Mouse (Mus musculus): Measurements from ENCODE around the gene Olfr698.
"Not testable (repeated sequence)": the region's sequence is repeated elsewhere in the genome, so short reads cannot be mapped to it uniquely, and the experiment has no call there.

Gene Olfr698

GRCm38 (mm10) chr7:106755297-106755696 is at the start of gene Olfr698:
TSS of gene Olfr698 (minus strand) at chr7:106755397.
- no peak for DNase-seq

GRCm38 (mm10) chr7:106793098-106793497 is 37.9 kb upstream of the Olfr698 start, which contains the start of gene Olfr699:
TSS of gene Olfr699 (minus strand) at chr7:106793198.
- no peak for DNase-seq

DNA sequence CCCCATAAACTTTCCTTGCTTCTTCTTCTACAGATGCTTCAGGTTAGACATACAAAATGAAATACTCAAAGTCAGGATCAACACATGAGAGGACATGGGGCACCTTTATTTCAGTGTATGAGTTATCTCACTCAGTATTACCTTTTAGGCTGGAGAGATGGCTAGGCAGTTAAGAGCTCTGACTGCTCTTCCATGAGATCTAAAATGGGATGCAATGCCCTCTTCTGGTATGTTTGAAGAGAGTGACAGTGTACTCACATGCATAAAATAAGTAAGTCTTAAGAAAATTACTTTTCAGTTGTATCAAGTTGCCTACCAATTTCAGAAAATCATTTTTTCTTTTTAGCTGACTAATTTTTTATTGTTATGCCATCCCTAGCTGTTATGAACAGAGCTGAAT is 33.1 kb upstream of the Olfr698 start:
- DNase-seq: no peak

- DNase-seq: not testable (repeated sequence)
Observed at GRCm38 (mm10) chr7:106761008-106761407, 5.8 kb upstream of the Olfr698 start.

DNA sequence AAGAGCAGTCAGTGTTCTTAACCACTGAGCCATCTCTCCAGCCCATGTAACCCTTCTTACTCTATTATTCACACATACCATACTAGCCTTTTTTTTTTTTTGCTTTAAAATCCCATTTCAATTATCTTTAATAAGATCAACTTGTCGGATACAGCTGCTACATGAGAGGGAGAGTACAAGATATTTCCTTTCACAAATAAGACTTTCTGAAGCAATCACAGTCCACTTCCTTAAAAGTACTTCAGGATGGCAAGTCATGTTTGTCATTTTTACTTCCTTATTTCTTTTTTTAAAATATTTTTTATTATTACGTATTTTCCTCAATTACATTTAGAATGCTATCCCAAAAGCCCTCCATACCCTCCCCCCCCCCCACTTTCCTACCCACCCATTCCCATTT is 3.6 kb upstream of the Olfr698 start:
- DNase-seq: no peak

DNA sequence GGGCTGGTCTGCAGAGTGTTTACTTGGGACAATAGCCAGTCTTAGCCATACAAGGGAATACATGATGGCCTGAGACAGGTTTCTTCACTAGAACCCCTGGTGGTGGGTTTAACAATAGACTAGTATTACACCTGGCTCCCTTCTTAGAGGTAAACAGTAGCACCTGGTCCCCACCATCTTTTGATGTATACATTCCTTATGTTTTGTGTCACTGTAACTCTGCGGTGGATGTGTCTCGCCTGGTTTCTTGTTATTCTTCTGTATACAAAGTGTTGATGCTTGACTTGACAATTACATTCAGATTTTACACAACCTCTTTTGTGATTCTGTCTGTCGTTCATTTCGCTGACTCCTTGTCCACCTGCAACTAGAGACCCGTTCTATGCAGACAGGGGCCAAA is 9.4 kb downstream of the Olfr698 start:
- DNase-seq: no peak

DNA sequence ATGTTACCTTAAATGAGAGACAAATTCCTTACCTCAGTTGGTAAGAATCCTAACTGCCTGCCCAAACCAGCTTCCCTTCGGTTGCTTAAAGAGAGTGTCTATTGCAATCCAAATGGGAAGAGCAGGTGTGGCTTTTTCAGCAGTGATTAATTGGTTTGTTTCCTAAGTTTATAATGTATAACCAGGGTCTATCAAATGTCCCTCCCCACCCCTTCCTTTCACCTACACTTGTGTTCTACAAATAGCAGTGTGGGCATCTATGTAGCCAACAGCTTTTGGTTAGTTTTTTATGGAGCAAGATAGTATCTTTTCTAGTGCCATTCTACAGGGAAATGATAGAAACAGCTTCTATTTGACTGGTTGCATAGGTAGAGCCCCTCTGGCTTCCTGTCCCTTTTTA is 12.9 kb downstream of the Olfr698 start, which contains the start of gene Olfr697:
Gene Olfr697, minus strand, starts transcription at position 101 of the 400 bp plus-strand sequence.
- DNase-seq: no peak

DNA sequence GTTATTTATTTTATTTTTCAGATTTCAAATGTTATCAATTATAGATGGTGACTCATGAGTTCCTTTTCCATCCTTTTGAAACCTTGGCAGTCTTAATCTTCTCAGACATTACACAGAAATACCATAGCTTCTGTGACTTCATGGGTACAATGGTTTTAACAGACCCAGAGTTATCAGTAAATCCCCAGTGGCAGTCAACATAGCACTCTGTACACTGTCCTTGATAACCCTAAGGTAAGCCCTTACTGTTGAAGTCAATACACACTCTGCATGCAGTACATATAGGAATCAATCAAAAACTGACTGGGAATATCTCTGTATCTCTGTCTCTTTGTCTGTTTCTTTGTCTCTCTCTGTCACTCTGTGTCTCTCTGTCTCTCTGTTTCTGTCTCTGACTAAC is 18.2 kb downstream of the Olfr698 start:
- no peak for DNase-seq

DNA sequence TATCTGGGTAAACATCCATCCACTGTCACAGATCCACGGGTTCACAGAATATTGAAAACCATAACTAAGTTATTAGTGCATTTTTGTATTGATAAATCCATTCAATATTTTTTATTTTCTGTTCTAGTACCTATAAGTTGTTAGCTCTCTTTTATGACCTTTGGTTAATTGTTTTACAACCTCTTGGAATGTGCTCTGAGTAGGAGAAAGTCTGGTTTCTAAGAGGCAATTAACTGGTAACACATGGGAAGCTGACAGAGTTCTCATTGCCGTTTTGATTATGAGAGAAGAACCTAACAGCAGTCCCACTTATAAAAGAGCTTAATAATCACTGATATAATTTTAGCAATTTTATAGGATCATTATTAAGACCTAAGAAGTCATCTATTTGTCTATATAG is 21.5 kb downstream of the Olfr698 start:
- DNase-seq: no peak

DNA sequence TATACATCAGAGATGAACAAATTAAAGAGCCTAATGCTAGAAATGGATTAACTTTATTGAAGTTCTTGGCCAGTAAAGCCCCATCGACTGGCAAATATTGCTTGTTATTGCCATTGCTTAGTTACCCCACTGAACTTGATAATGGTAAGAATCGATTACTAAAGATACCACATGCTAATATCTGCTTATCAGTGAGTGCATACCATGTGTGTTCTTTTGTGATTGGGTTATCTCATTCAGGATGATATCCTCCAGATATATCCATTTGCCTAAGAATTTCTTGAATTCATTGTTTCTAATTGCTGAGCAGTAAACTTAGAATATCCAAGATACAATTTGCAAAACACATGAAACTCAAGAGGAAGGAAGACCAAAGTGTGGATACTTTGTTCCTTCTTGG is 29.5 kb downstream of the Olfr698 start:
- not testable (repeated sequence) for DNase-seq

DNA sequence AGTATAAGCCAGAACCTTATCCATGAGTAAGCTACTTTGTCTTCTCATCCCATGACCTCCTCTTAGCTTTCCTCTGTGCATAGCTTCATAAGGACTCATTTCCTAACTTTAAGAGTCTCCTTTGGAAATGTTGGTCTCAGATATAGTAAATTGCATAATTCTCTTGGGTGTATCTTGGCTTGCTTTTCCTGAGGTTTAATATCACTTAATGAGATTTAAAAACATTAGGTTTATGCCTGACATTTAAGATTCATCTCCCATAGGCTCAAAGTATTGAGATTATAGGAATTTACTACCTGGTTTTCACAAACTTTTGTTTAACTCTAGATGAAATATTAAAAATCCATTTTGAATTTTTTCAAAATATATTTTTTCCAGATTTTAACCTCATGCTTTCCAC is 38.9 kb downstream of the Olfr698 start, which contains the start of gene Olfr695:
Gene Olfr695, minus strand, starts transcription at position 101 of the 400 bp plus-strand sequence.
- no peak for DNase-seq

DNA sequence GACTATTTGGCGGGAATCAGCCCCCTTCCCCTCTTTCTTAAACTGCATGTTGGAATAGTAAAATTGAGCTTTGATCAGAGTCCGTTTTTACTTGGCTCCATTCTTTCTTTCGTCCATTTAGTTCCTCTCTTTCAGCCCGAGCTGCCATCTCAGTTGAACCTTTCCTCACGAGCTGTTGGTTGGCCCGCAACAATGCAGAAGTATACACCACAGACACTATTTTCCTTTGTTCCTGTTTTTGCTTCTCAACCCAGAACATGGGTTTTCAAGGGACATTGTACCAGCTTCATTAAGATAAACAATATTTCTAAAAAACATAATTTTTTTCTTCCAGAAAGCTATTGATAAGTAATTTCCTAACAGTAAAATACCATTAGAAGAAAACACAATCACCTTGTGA is 43.7 kb downstream of the Olfr698 start:
- no peak for DNase-seq

DNA sequence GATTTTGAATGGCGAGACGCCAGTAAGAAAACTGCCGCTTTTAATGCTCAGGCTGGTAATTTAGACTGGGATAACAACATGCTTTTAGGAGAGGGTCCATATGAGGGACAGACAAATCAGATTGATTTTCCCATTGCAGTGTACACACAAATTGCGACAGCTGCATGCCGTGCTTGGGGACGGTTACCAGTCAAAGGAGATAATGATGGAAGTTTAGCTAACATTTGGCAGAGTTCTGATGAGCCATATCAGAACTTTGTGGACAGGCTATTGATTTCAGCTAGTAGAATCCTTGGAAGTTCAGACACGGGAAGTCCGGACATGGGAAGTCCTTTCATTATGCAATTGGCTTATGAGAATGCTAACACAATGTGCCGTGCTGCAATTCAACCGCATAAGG is 47.5 kb downstream of the Olfr698 start:
- not testable (repeated sequence) for DNase-seq

All from cerebellum, adult 9-11 months (tissue).